Mouse (Mus musculus): ENCODE data around the gene Cpt1b. TPM values are rescaled to one million over a fixed set of nuclear protein-coding genes. Genes with fewer than 3 reads are reported as not detected.

Cpt1b gene
- polyA plus RNA-seq, 1 experiment from 2014 or later: 0.95 TPM

GRCm38 (mm10) chr15:89377362-89377761 is 48.3 kb downstream of the Cpt1b start:
- no peak overlapping the region for H3K27ac ChIP-seq (replicated peaks)
- ATAC-seq (replicated peaks): no peak
- H3K27me3 ChIP-seq: peaks cover 45% of the 10 kb centered on the region
- no peak overlapping the region for H3K4me3 ChIP-seq
- peaks cover 30% of the 10 kb centered on the region for H3K4me1 ChIP-seq
- H3K4me2 ChIP-seq (replicated peaks): no peak overlapping the region
- 6% methylated on average over 18 of the region's 18 CpGs for WGBS
- H3K9ac ChIP-seq (replicated peaks): no peak overlapping the region
- H3K9me3 ChIP-seq: no peaks in the 10 kb centered on the region
- 0 out of 2 replicates have a peak, but pooled peaks cover 2% of the 10 kb centered on the region for H3K36me3 ChIP-seq

- H3K4me3 ChIP-seq: no peak within 1 kb of the TSS
- ATAC-seq (replicated peaks): no peak
- H3K4me1 ChIP-seq: peaks cover 30% of the 10 kb centered on the region
- no peak within 1 kb of the TSS for H3K4me2 ChIP-seq (replicated peaks)
- WGBS: 17% methylated on average over 16 of the region's 16 CpGs
- no peaks in the 10 kb centered on the region for H3K9me3 ChIP-seq
- H3K27ac ChIP-seq (replicated peaks): no peak within 1 kb of the TSS
- H3K27me3 ChIP-seq: peaks cover 45% of the 10 kb centered on the region
- H3K36me3 ChIP-seq: peaks cover 6% of the 10 kb centered on the region
- H3K9ac ChIP-seq (replicated peaks): no peak within 1 kb of the TSS
Observed at GRCm38 (mm10) chr15:89376957-89377356, 48.7 kb downstream of the Cpt1b start, which contains the start of gene Tymp. Gene Tymp (minus strand): TSS chr15:89377039.

- no peak overlapping the region for H3K9ac ChIP-seq (replicated peaks)
- H3K9me3 ChIP-seq: no peaks in the 10 kb centered on the region
- no peak overlapping the region for H3K27ac ChIP-seq (replicated peaks)
- peaks cover 16% of the 10 kb centered on the region for H3K36me3 ChIP-seq
- 85% methylated on average over 7 of the region's 7 CpGs for WGBS
- ATAC-seq (replicated peaks): no peak
- peaks cover 30% of the 10 kb centered on the region for H3K4me1 ChIP-seq
- peaks cover 45% of the 10 kb centered on the region for H3K27me3 ChIP-seq
- no peak overlapping the region for H3K4me2 ChIP-seq (replicated peaks)
- no peak overlapping the region for H3K4me3 ChIP-seq
Observed at GRCm38 (mm10) chr15:89376040-89376439, 49.6 kb downstream of the Cpt1b start.

GRCm38 (mm10) chr15:89374801-89375534 is 50.7 kb downstream of the Cpt1b start:
- H3K9ac ChIP-seq (replicated peaks): no peak overlapping the region
- 94% methylated on average over 17 of the region's 17 CpGs for WGBS
- no peak overlapping the region for H3K27ac ChIP-seq (replicated peaks)
- no peak for ATAC-seq (replicated peaks)
- no peaks in the 10 kb centered on the region for H3K9me3 ChIP-seq
- H3K4me1 ChIP-seq: peaks cover 30% of the 10 kb centered on the region
- peaks cover 26% of the 10 kb centered on the region for H3K36me3 ChIP-seq
- no peak overlapping the region for H3K4me2 ChIP-seq (replicated peaks)
- H3K4me3 ChIP-seq: no peak overlapping the region
- H3K27me3 ChIP-seq: peaks cover 42% of the 10 kb centered on the region

- Histone ChIP-seq H3K9me3 (no peaks in the 10 kb centered on the region), H3K27ac (replicated peaks) (peak overlapping the region; percentile 93), H3K27me3 (peaks cover 36% of the 10 kb centered on the region), H3K9ac (replicated peaks) (peak overlapping the region; percentile 76), H3K4me2 (replicated peaks) (peak overlapping the region; percentile 65), H3K4me1 (peaks cover 27% of the 10 kb centered on the region), H3K4me3 (peak overlapping the region; percentile 59), H3K36me3 (peaks cover 33% of the 10 kb centered on the region)
- WGBS: 51% methylated on average over 9 of the region's 9 CpGs
- no peak for ATAC-seq (replicated peaks)
Observed at GRCm38 (mm10) chr15:89374340-89374739, 51.3 kb downstream of the Cpt1b start.

GRCm38 (mm10) chr15:89373762-89374248 is 51.9 kb downstream of the Cpt1b start, which contains the start of gene Sco2:
Gene Sco2 (minus strand): TSS chr15:89373846.
- peak; percentile 86 for ATAC-seq (replicated peaks)
- peak within 1 kb of the TSS; percentile 76 for H3K9ac ChIP-seq (replicated peaks)
- peaks cover 38% of the 10 kb centered on the region for H3K36me3 ChIP-seq
- peak within 1 kb of the TSS; percentile 93 for H3K27ac ChIP-seq (replicated peaks)
- peak within 1 kb of the TSS; percentile 65 for H3K4me2 ChIP-seq (replicated peaks)
- peaks cover 22% of the 10 kb centered on the region for H3K4me1 ChIP-seq
- WGBS: under 1% methylated on average over 42 of the region's 42 CpGs
- H3K27me3 ChIP-seq: peaks cover 31% of the 10 kb centered on the region
- peak within 1 kb of the TSS; percentile 59 for H3K4me3 ChIP-seq
- no peaks in the 10 kb centered on the region for H3K9me3 ChIP-seq

- Histone ChIP-seq H3K9ac (replicated peaks) (peak overlapping the region; percentile 76), H3K9me3 (no peaks in the 10 kb centered on the region), H3K4me3 (peak overlapping the region; percentile 59), H3K36me3 (peaks cover 44% of the 10 kb centered on the region), H3K27me3 (peaks cover 25% of the 10 kb centered on the region), H3K4me2 (replicated peaks) (peak overlapping the region; percentile 65), H3K4me1 (peaks cover 16% of the 10 kb centered on the region), H3K27ac (replicated peaks) (peak overlapping the region; percentile 93)
- ATAC-seq (replicated peaks): peak; percentile 88
- 2% methylated on average over 35 of the region's 35 CpGs for WGBS
Observed at GRCm38 (mm10) chr15:89373027-89373761, 52.5 kb downstream of the Cpt1b start.

- Histone ChIP-seq H3K4me1 (peaks cover 14% of the 10 kb centered on the region), H3K4me2 (replicated peaks) (peak overlapping the region; percentile 65), H3K4me3 (peak overlapping the region; percentile 59), H3K9ac (replicated peaks) (no peak overlapping the region), H3K9me3 (no peaks in the 10 kb centered on the region), H3K27ac (replicated peaks) (no peak overlapping the region; the same call in 1 of the 2 replicates), H3K36me3 (peaks cover 51% of the 10 kb centered on the region), H3K27me3 (peaks cover 18% of the 10 kb centered on the region)
- ATAC-seq (replicated peaks): no peak
- 89% methylated on average over 7 of the region's 7 CpGs for WGBS
Observed at GRCm38 (mm10) chr15:89372536-89372935, 53.1 kb downstream of the Cpt1b start.

GRCm38 (mm10) chr15:89372068-89372467 is 53.6 kb downstream of the Cpt1b start:
- H3K9me3 ChIP-seq: no peaks in the 10 kb centered on the region
- no peak overlapping the region for H3K4me3 ChIP-seq
- H3K9ac ChIP-seq (replicated peaks): no peak overlapping the region
- H3K4me1 ChIP-seq: peaks cover 14% of the 10 kb centered on the region
- H3K27ac ChIP-seq (replicated peaks): no peak overlapping the region
- peaks cover 14% of the 10 kb centered on the region for H3K27me3 ChIP-seq
- H3K4me2 ChIP-seq (replicated peaks): no peak overlapping the region
- ATAC-seq (replicated peaks): no peak
- WGBS: 92% methylated on average over 13 of the region's 13 CpGs
- peaks cover 55% of the 10 kb centered on the region for H3K36me3 ChIP-seq

Other genes starting within 250 kb of the Cpt1b start
- 113 and 118 TPM in 2 replicates for gene Plxnb2, start 245.1 kb downstream of the Cpt1b start, polyA plus RNA-seq (2015; fragmentation: Nextera tagmentation; extraction: Ambion mirVana)
- 58.5 and 62.2 TPM in 2 replicates for gene Dennd6b, start 229.4 kb downstream of the Cpt1b start, polyA plus RNA-seq (2015; fragmentation: Nextera tagmentation; extraction: Ambion mirVana)
- 79.8 and 83.6 TPM in 2 replicates for gene Ppp6r2, start 214.3 kb downstream of the Cpt1b start, polyA plus RNA-seq (2015; fragmentation: Nextera tagmentation; extraction: Ambion mirVana)
- 79.0 and 83.4 TPM in 2 replicates for gene Sbf1, start 110.6 kb downstream of the Cpt1b start, polyA plus RNA-seq (2015; fragmentation: Nextera tagmentation; extraction: Ambion mirVana)
- not detected in 2 replicates for gene Adm2, start 103.1 kb downstream of the Cpt1b start, polyA plus RNA-seq (2015; fragmentation: Nextera tagmentation; extraction: Ambion mirVana)
- not detected in 2 replicates for gene Miox, start 91.5 kb downstream of the Cpt1b start, polyA plus RNA-seq (2015; fragmentation: Nextera tagmentation; extraction: Ambion mirVana)
- gene Lmf2, start 70.2 kb downstream of the Cpt1b start, polyA plus RNA-seq (2015; fragmentation: Nextera tagmentation; extraction: Ambion mirVana): 31.6 and 33.0 TPM in 2 replicates
- gene Ncaph2, start 70.1 kb downstream of the Cpt1b start, polyA plus RNA-seq (2015; fragmentation: Nextera tagmentation; extraction: Ambion mirVana): 127 and 149 TPM in 2 replicates
- 9.0 and 10.2 TPM in 2 replicates for gene Sco2, start 52.0 kb downstream of the Cpt1b start, polyA plus RNA-seq (2015; fragmentation: Nextera tagmentation; extraction: Ambion mirVana)
- 1.8 and 2.4 TPM in 2 replicates for gene Tymp, start 48.8 kb downstream of the Cpt1b start, polyA plus RNA-seq (2015; fragmentation: Nextera tagmentation; extraction: Ambion mirVana)
- 1.8 and 4.0 TPM in 2 replicates for gene Odf3b, start 46.6 kb downstream of the Cpt1b start, polyA plus RNA-seq (2015; fragmentation: Nextera tagmentation; extraction: Ambion mirVana)
- not detected in 2 replicates for gene Klhdc7b, start 40.9 kb downstream of the Cpt1b start, polyA plus RNA-seq (2015; fragmentation: Nextera tagmentation; extraction: Ambion mirVana)
- gene Syce3, start 15.4 kb downstream of the Cpt1b start, polyA plus RNA-seq (2015; fragmentation: Nextera tagmentation; extraction: Ambion mirVana): not detected in 2 replicates
- 5.5 and 6.4 TPM in 2 replicates for gene C730034F03Rik, start 3.7 kb upstream of the Cpt1b start, polyA plus RNA-seq (2015; fragmentation: Nextera tagmentation; extraction: Ambion mirVana)
- 0.29 TPM in 1 of 2 replicates, not detected in the other for gene Gm44502, start 3.8 kb upstream of the Cpt1b start, polyA plus RNA-seq (2015; fragmentation: Nextera tagmentation; extraction: Ambion mirVana)
- gene Chkb, start 4.0 kb upstream of the Cpt1b start, polyA plus RNA-seq (2015; fragmentation: Nextera tagmentation; extraction: Ambion mirVana): 70.5 and 75.8 TPM in 2 replicates
- 65.0 and 68.2 TPM in 2 replicates for gene Mapk8ip2, start 28.1 kb upstream of the Cpt1b start, polyA plus RNA-seq (2015; fragmentation: Nextera tagmentation; extraction: Ambion mirVana)
- gene Arsa, start 51.6 kb upstream of the Cpt1b start, polyA plus RNA-seq (2015; fragmentation: Nextera tagmentation; extraction: Ambion mirVana): 23.6 and 23.8 TPM in 2 replicates
- 10.7 and 13.0 TPM in 2 replicates for gene Shank3, start 73.8 kb upstream of the Cpt1b start, polyA plus RNA-seq (2015; fragmentation: Nextera tagmentation; extraction: Ambion mirVana)
- 1.6 and 1.7 TPM in 2 replicates for gene Acr, start 142.5 kb upstream of the Cpt1b start, polyA plus RNA-seq (2015; fragmentation: Nextera tagmentation; extraction: Ambion mirVana)
- gene Rabl2, start 166.1 kb upstream of the Cpt1b start, polyA plus RNA-seq (2015; fragmentation: Nextera tagmentation; extraction: Ambion mirVana): 55.7 and 55.9 TPM in 2 replicates